Mouse (Mus musculus) B cell, adult 2 months (primary cell): ENCODE data around the gene Lypd3.
"Not testable (repeated sequence)": the region's sequence is repeated elsewhere in the genome, so short reads cannot be mapped to it uniquely, and the experiment has no call there.

Experiments
- DNase-seq, 2 experiments: peaks; one replicate each; pipeline ENCODE4 v3.0.0; 2022

The Lypd3 gene

DNA sequence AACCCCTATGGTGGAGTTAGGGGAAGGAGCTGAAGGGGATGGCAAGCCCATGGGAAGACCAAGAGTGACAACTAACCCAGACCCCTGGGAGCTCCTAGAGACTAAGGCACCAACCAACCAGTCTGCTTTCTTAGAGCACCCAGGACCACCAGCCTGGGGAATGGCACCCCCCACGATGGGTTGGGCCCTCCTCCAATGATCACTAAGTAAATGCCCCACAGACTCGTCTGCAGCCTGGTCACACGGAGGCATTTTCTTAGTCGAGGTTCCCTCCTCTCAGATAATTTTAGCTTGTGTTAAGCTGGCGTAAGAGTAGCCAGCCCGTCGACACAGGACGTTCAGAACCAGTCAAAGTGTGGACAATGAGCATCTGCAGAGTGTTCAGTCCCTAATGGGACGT lies 28.6 kb downstream of the Lypd3 start:
- no peak for DNase-seq

DNA sequence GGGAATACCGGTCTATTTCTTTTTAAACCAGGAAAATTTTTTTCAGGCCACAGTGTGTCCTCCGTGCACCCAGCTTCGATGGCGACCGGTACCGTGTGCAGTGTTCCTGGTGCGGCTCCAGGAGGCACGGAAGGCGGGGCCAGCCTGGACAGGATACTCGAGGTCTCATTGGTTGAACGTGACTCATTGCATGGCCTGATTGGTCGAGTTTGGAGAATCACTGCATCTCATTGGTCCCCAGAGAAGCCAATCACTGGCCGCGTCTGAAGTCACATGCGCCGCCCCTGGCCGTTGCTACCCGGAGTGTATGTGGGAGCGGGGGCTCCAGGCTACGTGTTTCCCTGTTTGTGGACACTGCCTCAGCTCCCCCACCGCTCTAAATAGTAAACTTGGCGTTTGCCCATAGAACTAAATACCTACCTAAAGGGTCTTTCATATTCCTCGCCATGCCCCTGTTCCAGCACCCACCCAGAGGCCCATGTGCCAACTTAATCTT lies 35.6 kb downstream of the Lypd3 start:
- DNase-seq = no peak

GRCm38 (mm10) chr7:24676575-24676974 lies 40.2 kb downstream of the Lypd3 start, which contains the start of gene Tex101:
Gene Tex101 (minus strand): TSS chr7:24676675.
- DNase-seq = no peak

DNA sequence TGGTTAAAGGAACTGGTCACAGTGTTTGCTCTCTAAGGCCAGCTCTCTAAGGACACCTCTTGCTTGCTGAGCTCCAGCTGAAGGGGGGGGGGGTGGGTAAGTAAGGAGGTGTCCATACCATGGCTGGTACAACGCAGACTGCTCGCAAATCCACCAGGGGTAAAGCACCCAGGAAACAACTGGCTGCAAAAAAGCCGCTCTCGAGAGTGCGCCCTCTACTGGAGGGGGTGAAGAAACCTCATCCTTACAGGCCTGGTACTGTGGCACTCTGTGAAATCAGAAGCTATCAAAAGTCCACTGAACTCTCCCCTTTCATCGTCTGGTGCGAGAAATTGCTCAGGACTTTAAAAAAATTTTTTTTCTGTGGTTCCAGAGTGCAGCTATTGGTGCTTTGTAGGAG lies 47.8 kb downstream of the Lypd3 start:
- peak; percentile 59 to 60 for DNase-seq

- not testable (repeated sequence) for DNase-seq
These were observed 51.2 kb downstream of the Lypd3 start for GRCm38 (mm10) chr7:24687519-24687918.
